Mouse (Mus musculus) brain, embryonic 18.5 days (tissue): ENCODE data around the gene D430041D05Rik.

Source experiments
- DNase-seq: peaks from one replicate; pipeline ENCODE4 v3.0.0-alpha.2; 2012; ENCODE audit warnings: low read depth, low spot score

Gene D430041D05Rik

DNA sequence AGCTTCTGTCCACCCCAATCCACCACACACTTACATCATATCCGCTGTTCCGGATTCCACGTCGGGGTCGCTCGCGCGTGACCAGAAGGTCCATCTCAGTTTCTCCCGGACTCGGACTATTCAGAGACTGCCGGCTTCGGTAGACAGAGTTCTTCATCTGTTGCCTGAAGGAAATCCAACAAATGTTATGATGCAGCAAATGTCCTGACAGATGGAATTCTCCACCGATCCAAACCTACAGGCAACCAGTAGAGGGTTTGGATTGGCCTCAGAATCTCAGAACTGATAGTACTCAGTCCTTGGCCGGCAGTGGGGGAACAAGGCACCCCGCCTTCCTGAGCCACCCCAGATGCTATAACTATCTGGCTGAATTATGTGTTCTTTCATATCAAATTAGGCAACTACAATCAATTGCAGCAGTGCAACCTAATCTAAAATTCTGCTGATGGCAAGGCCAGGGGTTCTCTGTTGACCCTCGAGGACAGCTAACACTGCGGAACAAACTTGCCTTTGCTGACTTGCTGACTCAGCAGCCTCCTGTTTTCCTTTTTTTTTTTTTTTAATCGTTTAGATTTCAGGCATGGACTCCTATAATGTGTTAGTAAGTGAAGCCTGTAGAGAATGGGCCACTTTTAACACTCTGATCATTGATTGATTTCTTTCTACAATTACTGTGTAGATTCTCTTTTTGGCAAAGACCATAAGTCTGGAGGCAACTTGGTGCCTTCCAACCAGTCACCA, 218.2 kb downstream of the D430041D05Rik start:
- no peak for DNase-seq

GRCm38 (mm10) chr2:104191723-104192122, 219.1 kb downstream of the D430041D05Rik start:
- DNase-seq, result no peak

GRCm38 (mm10) chr2:104188859-104189258, 222.0 kb downstream of the D430041D05Rik start:
- DNase-seq, result no peak

GRCm38 (mm10) chr2:104187073-104187472, 223.7 kb downstream of the D430041D05Rik start:
- no peak for DNase-seq

DNA sequence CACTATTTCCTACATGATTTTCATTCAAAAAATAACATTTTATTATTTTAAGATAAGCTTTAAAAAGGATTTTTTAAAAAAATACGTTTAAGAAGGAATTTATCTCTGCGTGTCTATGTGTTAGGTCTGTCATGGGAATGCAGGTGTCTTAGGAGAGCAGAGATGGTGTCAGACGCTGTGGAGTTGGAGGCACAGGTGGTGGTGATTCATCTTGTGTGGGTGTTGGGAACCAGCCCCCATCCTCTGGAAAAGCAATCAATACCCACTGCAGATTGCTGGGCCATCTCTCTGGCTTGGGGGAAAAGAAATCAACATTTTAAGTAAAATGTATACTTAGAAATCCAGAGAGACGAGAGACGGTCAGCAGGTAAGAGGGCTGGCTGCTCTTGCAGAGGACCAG, 225.2 kb downstream of the D430041D05Rik start:
- DNase-seq, result no peak

DNA sequence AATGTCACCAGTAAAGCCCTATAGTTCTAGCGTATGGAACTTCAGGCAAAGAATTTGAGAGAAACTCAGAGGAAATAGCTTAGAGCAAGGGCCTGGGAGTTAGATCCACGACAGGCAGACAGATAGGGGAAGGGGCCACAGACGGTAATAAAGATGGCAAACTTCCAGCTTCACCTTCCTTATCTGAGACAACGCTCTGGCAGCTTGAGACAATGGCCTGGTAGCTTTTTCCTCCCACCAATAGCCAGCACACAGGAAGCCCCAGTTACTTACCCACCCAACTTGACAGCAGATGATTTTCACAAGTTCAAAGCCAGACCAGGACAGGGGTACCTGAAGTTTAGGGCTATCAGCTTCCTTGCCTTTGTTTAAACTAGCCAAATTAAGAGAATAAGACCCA, 226.5 kb downstream of the D430041D05Rik start:
- DNase-seq, result no peak

DNA sequence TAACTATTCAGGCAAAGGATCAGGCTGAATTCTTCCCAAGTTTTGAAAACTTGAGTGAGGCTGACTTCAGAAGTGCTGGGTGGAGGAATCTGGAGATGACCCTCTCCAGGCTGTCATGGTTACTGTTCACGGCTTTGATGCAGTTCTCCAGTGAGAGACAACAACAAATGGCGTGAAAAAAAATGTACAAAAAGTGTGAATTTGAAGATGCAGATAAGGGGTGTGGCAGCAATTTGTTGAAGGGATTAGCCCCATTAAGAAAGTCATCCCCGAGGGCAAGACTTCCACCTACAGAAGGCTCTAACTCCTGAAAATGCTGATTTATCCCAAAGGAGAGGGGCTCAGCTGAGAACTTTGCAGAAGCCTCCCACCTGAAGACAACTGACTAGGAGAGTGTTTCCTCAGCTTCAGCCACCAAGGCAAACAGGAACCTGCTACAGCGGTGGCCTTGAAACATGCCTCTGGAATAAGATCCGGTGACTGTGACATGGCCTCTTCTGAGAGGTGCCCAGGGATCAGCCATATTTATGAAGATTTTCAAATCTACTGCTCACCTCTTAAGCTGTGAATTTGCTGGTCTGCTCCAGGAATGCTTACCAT, 227.5 kb downstream of the D430041D05Rik start:
- no peak for DNase-seq

GRCm38 (mm10) chr2:104179636-104180035, 231.2 kb downstream of the D430041D05Rik start:
- DNase-seq, result no peak

DNA sequence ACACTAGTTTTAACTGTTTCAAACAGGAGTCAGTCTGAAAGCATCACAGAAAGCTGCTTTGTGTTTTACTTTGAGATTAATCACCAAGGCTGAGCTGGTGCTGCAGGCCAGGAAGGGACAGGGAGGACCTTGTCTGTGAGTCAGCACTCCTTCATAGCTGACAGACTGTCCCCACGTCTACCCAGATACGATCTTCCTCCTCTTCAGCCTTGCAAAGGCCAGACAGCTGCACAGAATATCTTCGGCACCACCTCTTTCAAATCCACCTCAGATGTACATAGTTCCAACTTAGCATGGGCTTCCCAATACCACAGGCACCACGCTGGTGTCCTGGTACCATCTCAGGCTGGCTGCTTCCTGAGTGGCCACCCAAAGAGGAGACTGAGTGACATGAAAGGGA, 232.6 kb downstream of the D430041D05Rik start:
- DNase-seq, result no peak

DNA sequence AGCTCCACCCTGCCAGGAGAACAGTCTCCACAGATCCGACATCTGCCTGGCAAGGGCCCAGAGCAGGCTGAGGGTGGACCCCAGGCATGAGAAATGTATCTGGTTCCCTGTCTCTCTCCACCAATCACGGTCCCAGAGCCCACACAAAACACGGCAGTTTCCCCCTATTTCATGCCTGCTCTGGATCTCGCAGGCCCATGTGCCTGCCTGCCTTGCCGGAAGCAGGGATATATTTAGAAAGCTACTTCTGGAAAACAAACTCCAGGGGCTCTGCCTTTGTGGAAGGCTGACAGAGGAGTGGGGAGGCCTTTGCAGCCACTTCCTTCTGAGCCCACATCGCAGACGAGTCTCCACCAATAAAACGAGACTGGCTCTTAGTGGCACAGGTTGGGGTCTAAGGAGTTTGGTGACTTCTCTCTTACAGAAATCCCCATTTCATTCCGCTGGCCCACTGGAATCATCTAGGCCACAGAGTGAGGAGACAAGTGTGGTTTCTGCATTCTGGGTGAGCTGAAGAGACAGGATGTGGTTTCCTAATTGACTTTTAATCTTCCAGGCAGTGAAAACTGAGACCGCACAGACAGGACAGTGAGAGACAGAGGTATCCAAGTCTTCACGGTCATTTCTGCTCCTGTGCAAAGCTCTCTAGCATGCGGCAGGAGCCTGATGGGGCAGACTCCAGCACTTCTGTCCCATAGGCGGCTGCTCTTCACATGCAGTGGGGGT, 233.7 kb downstream of the D430041D05Rik start:
- no peak for DNase-seq

DNA sequence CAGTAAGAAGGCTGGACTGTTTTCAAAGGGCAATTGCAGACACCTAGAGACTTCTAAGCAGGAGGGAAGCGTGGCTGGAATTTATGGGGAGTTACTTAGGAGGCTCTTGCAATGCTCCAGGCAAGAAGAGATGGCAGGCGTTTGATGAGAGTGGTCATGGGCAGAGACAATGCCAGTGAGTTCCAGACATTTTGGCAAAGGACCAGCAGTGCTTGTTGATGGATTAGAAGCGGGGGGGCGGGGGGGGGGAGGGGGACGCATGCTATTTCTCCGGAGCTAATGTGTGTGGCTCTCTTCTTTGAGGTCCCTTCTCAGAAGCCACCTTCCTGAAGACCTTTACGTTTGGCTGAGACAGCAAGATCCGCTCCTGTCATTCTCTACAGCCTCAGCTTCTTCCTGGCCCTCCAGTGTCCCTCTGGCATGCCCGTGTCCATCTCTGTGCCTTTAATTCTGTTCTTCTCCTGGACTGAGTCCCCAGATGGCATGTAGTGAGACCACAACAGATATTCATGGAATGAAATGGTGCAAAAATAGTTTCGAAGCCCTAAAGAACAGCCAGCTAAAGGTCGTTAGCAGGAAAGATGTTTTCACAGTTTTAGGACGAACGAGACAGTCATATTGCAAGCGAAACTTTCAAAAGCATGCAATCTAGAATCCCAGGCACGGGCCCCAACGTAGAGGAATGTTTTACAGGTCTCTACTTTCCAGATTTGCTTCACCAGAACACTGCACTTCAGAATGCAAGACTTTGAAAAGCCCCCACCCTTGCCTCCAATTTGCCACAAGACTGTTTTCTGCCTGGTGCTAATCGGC, 234.4 kb downstream of the D430041D05Rik start:
- no peak for DNase-seq

GRCm38 (mm10) chr2:104175476-104176165, 235.2 kb downstream of the D430041D05Rik start:
- DNase-seq, result no peak

GRCm38 (mm10) chr2:104173431-104173830, 237.4 kb downstream of the D430041D05Rik start:
- no peak for DNase-seq

DNA sequence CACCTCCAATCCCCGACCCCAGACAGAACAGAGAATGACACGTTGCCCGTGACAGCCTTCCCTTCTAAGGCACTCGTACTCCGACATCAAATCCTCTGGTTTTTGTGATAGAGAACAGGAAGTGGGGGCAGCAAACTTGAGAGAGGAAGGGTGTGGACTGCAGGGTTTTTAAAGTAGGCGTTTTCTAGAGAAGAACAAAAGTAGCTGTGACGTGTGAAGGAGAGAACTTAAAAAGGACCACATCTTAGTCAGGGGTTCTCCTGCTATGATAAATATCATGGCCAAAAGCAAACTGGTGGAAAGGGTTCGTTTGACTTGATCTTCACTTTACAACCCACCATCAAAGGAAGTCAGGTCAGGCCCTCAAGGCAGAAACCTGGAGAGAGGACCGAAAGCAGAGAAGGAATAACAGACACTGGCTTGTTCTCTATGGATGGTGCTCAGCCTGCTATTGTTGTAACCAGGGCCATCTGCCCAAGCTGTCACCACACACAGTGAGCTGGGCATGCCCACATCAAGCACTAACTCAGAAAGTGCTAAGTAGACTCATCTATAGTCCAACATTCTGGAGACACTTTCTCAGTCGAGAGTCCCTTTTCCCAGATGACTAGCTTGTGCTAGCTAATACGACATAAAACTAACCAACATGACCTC, 238.0 kb downstream of the D430041D05Rik start:
- no peak for DNase-seq

GRCm38 (mm10) chr2:104168186-104168896, 242.5 kb downstream of the D430041D05Rik start:
- no peak for DNase-seq

GRCm38 (mm10) chr2:104167765-104168164, 243.0 kb downstream of the D430041D05Rik start:
- no peak for DNase-seq

DNA sequence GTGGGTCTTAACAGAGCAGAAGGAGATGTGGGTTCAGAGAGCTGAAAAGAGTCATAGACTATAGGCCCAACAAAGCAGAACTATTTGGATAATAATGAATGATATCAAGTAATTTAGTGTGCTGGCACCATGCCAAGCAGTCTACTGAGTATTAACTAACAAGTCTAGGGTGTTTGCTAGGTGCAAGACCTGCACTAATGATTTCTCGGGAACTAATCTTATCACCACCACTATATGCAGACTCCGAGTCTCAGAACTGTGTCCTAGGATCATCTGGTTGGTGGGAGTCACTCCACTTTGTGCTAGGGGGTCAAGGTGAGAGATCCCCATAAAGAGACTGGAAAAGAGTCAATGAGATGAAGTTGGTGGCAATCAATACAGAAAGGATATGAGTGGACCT, 245.2 kb downstream of the D430041D05Rik start:
- no peak for DNase-seq

DNA sequence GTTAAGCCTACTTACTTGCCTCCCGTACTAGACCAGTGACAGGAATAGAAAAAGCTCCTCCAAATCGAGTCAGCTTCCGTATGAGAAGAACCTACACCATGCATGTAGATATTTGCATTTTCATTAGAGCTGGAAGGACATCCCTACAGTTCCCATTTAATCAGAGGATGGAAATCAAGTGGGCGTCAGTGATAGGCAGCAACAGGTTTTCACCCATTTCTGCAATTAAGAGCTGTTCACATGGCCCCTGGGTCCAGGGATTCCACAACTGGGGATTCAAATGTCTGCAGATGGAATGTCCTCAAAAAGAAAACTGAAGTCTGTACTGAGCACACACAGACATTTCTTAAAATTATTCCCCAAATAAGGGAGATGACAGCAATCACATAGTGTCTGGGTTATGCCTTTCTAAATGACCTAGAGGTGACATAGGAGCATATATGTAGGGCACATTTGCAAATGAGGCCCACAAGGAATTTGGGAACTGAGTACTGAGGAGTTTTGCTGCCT, 246.8 kb downstream of the D430041D05Rik start:
- no peak for DNase-seq

DNA sequence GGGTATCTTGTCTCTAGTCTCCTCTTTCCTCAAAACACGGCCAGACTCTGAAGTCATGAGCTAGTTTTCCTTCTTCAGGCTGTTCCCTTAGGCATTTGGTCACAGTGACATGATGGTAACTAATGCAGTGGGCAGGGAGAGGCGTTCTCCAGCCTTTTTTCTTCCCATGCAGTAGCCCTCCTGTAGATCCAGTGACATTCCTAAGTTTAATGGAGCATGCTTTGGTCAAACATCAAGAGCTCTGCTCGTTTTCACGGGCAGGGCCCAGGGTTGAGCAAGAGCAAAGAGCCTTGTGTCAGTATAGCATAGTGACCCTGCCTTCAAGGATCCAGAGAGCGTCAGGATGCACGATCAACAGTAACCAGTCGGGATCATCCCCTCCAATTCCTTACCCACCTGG, 247.4 kb downstream of the D430041D05Rik start:
- DNase-seq, result no peak

GRCm38 (mm10) chr2:104157831-104158230, 253.0 kb downstream of the D430041D05Rik start:
- no peak for DNase-seq
